Mouse (Mus musculus): ENCODE results near the gene Gapdhs.
"Not testable (repeated sequence)": the region's sequence is repeated elsewhere in the genome, so short reads cannot be mapped to it uniquely, and the experiment has no call there.

Gapdhs gene

DNA sequence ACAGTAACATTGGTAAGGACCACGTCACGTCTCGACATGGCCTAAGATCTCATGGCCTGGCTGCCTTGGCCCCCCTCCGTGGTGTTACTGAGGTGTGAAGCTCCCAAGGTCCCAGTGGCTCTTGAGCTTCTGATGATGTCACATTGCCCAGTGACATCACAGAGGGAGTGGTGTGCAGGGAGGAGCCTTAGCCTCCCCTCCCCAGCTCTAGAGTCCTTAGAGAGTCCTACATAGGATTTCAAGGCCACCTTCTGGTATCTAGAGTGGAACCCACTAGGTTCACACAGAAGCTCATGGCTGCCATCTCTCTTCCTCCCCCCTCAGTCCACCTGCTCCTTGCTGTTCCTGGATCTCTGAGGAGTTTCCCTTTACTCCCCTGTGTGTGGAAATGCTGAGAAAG lies at the start of gene Gapdhs:
Gene Gapdhs (minus strand): TSS at position 65 of the 400 bp plus-strand sequence.
- DNase-seq: not testable (repeated sequence)

- DNase-seq: no peak
These were observed 48.4 kb upstream of the Gapdhs start for GRCm38 (mm10) chr7:30791921-30792320.

- DNase-seq: no peak
These were observed 46.7 kb upstream of the Gapdhs start for GRCm38 (mm10) chr7:30790141-30790540.

GRCm38 (mm10) chr7:30787377-30788022 lies 44.0 kb upstream of the Gapdhs start, which contains the start of gene Krtdap:
TSS of gene Krtdap (plus strand) at chr7:30787896.
- no peak for DNase-seq

GRCm38 (mm10) chr7:30785721-30786546 lies 42.5 kb upstream of the Gapdhs start:
- no peak for DNase-seq

- no peak for DNase-seq
These were observed 41.7 kb upstream of the Gapdhs start for GRCm38 (mm10) chr7:30785154-30785553.

DNA sequence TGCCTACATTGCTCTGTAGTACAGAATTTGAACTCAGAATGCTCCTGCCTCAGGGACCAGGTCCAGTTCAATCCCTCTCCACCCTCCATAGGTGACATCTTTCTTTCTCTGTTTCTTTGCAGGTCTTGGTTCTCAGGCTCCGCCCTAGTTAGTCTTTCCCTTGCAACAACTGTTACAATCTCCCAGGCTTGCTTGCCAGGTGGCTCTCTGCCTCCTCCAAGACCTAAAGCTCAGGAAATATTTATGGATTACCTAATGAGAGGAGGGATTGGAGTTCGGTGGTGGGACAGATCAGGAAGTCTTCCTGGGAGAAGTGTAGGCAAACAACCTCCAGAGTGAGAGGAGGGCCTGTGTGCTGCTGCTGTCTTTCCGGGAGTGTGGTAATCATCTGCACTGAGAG lies 39.2 kb upstream of the Gapdhs start:
- DNase-seq: no peak

- no peak for DNase-seq
These were observed 38.3 kb upstream of the Gapdhs start for GRCm38 (mm10) chr7:30781792-30782191.

- DNase-seq: no peak
These were observed 34.4 kb upstream of the Gapdhs start for GRCm38 (mm10) chr7:30777911-30778310.

DNA sequence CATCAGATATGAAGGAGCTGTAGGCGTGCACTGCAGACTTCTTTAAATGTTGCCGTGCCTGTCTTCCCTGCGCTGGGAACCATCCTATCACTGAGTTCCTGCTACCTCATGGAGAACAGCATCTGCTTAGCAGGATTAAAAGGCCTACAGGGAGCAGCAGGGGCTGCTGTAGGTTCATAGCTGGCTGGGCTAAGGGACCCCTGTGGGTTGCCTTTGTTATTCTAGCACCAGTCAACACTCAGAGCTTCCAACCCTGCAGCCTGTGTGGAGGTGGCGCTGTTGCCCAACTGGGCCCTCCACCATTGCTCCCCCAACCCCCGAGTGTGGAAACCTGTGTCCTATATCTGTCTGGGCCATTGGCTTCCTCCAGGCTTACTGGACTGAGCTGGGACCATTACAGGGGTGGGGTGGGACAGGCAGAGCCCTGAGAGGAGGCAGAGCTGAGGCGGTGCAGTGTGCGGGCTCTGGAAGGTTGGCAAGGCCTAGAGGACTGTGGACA lies 33.6 kb upstream of the Gapdhs start:
- no peak for DNase-seq

DNA sequence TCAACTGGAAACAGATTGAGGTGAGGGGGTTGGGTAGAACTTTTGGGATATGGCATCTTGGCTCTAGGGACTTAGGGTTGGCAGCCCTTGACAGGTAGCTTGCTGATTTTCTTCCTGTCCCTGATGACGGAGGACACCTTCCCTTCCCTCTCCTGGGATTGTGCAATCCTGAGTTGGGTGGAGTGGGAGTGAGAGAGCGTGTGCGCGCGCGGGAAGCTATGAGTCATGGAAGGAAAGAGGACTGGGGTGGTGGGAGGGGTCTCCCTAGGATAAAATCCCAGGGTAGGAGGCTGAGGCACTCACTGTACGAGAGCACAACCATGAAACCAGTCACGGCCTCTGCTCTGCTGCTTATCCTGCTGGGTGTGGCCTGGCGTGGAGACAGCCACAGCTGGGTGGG lies 32.6 kb upstream of the Gapdhs start:
- DNase-seq: no peak

DNA sequence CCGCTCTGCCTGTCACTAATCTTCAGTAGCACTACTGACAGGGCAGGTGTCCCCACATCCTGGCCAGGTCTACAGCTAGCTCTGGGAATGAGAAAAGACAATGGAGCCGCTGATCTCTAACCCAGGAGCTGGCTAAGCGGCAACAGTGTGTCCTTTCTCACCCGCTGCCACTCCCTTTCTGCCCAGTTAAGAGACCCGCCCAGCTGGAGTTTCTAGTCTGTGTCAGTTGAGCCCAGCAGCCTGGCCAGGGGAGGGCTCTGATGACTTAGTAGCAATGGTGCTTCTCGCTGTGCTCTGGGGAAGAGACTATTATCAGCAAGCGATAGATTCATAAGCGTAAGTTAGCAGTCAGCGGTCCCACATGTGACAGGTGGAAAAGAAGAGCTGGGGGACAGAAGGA lies 25.8 kb upstream of the Gapdhs start:
- no peak for DNase-seq

DNA sequence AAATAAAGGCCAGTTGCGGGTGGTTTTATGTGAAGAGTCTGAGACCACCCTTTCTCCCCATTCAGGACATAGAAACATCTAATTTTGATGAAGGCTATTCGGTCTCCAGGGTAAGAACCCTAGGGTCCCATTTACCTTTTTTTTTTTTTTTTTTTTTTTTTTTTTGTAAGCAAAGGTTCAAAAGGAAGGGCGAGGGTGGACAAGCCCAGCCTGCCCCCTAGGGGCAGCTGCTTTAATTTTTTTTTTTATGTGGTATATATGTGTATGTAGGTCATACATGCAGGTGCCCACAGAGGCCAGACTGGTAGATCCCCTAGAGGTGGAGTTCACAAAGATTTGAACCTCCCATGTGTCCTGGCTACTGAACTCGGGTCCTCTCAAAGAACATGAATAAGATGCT lies 22.9 kb upstream of the Gapdhs start:
- no peak for DNase-seq

- no peak for DNase-seq
These were observed 21.7 kb upstream of the Gapdhs start for GRCm38 (mm10) chr7:30765173-30765572.

- no peak for DNase-seq
These were observed 20.0 kb upstream of the Gapdhs start, which contains the start of gene Dmkn for GRCm38 (mm10) chr7:30763456-30763855. TSS of gene Dmkn (plus strand) at chr7:30763756.

GRCm38 (mm10) chr7:30761769-30762352 lies 18.4 kb upstream of the Gapdhs start:
- DNase-seq: no peak

DNA sequence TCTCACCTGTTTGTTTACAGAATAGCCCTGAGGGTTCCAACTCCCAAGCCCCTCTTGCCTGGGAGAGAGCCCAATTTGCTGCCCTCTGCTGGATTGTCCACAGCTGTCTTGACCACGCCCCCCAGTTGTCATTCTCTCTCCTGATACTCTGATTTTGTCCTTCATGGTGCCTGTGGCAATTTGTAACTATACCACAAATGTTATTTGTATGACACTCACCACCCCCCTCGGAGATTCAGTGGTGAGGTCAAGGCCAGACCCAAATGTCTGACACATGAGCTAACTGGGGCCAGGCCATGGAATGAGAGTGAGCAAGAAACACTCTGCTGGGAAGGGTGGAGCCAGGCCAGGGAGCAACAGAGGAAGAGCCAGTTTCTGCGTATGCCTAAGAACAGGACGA lies 15.4 kb upstream of the Gapdhs start:
- DNase-seq: no peak

DNA sequence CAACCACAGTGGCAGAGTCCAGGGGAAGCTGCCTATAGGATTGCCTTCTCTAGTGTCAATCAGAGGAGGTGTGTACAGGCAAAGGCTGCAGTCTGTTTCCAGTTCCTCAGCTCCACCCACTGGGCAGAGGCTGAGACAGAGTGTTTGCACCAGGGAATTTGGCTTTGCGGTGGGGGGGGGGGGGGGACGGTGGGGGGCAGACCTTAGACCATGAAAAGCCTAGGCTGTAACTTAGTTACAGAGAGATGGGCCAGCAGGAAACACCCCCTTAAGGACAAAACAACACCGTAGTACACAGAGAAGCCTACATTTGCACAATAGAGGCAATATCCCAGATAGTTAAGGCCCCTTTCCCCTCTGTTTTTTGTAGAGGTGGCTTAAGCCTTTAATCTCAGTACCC lies 13.5 kb upstream of the Gapdhs start:
- no peak for DNase-seq

DNA sequence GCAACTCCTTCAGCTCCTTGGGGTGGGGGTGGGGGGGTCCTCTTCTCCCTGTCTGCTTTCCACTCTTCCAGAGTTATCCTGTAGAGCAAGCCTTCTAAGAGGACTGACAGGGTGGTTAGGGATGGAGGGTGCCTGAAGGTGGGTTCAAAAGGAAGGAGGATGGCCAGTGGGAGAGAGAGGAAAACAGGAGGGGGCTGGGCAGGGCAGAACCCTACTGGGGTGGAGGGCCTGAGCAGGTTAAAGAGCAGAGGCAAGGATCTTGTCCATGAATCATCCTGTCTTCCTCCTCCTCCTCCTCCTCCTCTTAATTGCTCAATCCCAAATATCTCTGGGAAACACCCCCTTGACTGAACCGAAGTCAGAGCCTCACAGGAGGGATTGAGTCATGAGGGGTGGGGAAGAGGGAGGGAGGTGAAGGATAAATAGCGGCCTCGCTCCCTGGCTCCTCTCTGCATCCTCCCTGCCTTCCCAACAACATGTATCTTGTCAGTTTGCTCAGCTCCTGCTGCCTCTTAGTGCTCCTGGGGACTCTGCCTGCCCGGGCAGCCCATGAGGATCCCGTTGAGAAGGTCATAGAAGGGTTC lies 7.7 kb upstream of the Gapdhs start, which contains the start of gene Sbsn:
Gene Sbsn (plus strand): TSS at position 386 of the 584 bp plus-strand sequence.
- no peak for DNase-seq

DNA sequence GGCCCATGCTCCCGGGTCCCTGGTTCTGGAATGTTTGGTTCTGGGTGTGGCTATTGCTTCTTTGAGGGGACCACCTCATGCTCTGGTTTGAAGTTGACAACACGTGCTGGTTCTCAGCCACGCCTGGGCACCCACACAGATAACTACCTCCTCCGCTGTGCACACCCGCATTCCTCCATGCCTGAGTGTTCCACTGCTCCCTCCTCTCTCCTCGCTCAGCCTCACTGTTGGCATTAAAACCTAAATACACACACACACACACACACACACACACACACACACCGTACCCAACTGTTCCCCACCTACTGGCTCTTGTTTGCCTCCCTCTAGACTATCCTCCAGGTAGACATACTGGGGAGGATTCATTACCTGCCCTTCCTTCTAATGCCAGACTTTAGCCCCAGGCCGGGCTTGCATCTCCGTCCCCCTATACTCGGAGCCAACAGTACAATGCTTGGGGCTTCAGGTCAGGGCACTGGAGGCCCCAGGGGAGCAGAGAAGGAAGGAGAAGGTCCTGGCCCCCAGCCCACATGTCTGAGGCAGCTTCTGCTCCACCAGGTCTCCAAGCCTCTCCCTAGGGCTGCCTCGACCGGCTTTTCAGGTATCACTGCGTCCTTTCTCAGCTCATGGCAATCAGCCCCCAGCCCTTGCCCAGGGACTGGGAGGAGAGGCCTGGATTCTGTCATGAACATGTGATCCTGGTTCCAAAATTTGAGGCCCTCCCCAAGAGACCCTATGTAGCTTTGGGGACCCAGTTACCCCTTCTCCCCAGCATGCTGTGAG lies 6.5 kb upstream of the Gapdhs start:
- DNase-seq: no peak

DNA sequence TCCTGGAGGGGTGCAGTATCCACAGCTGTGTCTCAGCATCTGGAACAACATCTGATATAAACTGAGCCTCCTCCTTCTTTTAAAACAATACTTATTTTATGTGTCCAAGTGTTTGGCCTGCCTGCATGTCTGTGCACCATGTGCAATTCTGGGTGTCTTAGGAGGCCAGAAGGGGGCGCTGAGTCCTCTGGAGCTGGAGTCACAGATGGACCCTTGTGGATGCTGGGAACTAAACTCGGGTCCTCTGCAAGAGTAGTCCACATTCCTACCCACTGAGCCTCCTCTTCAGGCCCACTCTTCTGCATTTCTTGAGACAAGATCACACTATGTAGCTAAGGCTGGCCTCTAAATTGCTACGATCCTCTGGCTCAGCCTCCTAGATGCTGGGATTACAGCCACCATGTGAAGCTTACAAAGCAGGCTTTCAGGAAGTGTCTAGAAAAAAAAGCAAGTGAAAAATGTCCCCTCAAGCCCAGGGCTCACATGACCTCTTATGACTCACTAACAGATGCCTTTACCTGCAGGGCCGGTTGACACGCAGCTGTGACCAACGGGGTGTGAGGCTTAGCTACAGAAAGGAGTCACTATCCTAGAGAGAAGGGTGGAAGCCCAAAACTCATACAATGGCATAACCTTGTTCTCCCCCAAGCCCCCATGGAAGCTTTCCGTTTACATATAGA lies 4.2 kb upstream of the Gapdhs start:
- DNase-seq: no peak

Data from kidney, adult 11 months (tissue).